Mouse (Mus musculus) hindbrain, embryonic 15.5 days (tissue): Measurements from ENCODE around the gene Trcg1. TPM values are rescaled to one million over a fixed set of nuclear protein-coding genes. Genes with fewer than 3 reads are reported as not detected.
A peak's percentile ranks its signal among the peaks of the same experiment; 100 is the strongest.

ENCODE experiments used
- ATAC-seq: fragments of 200-750 bp; cut with Nextera tagmentation; 2 replicates; pipeline ENCODE4 v1.8.0; 2017; ENCODE audit warnings: low read depth, moderate number of reproducible peaks, moderate TSS enrichment; ENCODE audit not compliant: low FRiP score
- H3K27ac ChIP-seq: fragments of 300-500 bp; sonication (generic); replicated peaks from 2 replicates; pipeline ENCODE4 v1.5.1; 2015; ENCODE audit warnings: mild to moderate bottlenecking, inconsistent platforms
- H3K27me3 ChIP-seq: fragments of 300-500 bp; sonication (generic); 2 replicates; pipeline ENCODE4 v1.6.1; 2015; ENCODE audit warnings: control low read depth, inconsistent platforms
- H3K36me3 ChIP-seq: fragments of 300-500 bp; sonication (generic); 2 replicates; pipeline ENCODE4 v1.6.1; 2015; ENCODE audit warnings: control low read depth, inconsistent platforms
- H3K4me1 ChIP-seq: fragments of 300-500 bp; sonication (generic); replicated peaks from 2 replicates; pipeline ENCODE4 v1.6.1; 2015; ENCODE audit warnings: control low read depth, inconsistent platforms
- H3K4me2 ChIP-seq: fragments of 300-500 bp; sonication (generic); 2 replicates; pipeline ENCODE4 v1.6.1; 2015; ENCODE audit warnings: moderate library complexity, mild to moderate bottlenecking, inconsistent platforms
- H3K4me3 ChIP-seq: fragments of 300-500 bp; sonication (generic); 2 replicates; pipeline ENCODE4 v1.5.1; 2015; ENCODE audit warnings: mild to moderate bottlenecking, inconsistent platforms
- H3K9ac ChIP-seq: fragments of 300-500 bp; sonication (generic); 2 replicates; pipeline ENCODE4 v1.6.1; 2015; ENCODE audit warnings: inconsistent platforms
- H3K9me3 ChIP-seq: fragments of 300-500 bp; sonication (generic); 2 replicates; pipeline ENCODE4 v1.6.1; 2016; ENCODE audit warnings: control low read depth, inconsistent platforms
- WGBS: fragments of 180-500 bp; shearing (Covaris S2); methylation state at CpG from one replicate; pipeline ENCODE4 v1.1.7; 2015; 5-methylcytosine and 5-hydroxymethylcytosine counted together
- polyA plus RNA-seq: library from polyadenylated mRNA; unstranded; fragments of >200 nt; fragmentation: Nextera tagmentation; extraction: Ambion mirVana; gene quantifications from 2 replicates; pipeline ENCODE4 v1.2.1, GENCODE M21; 2015

Trcg1 gene
- polyA plus RNA-seq, 1 experiment from 2014 or later = not detected

- WGBS = 94% methylated on average over 11 of the region's 11 CpGs
- Histone ChIP-seq H3K9ac (no peak overlapping the region), H3K9me3 (no peaks in the 10 kb centered on the region), H3K27me3 (peaks cover 7% of the 10 kb centered on the region; the same call in 1 of the 2 replicates), H3K4me1 (peaks cover 12% of the 10 kb centered on the region), H3K36me3 (no peaks in the 10 kb centered on the region), H3K4me3 (no peak overlapping the region), H3K4me2 (no peak overlapping the region), H3K27ac (no peak overlapping the region)
- ATAC-seq = no peak
Measured at GRCm38 (mm10) chr9:57256861-57257260, 20.5 kb downstream of the Trcg1 start.

GRCm38 (mm10) chr9:57257627-57258026 is 21.3 kb downstream of the Trcg1 start:
- no peak overlapping the region for H3K9ac ChIP-seq
- H3K4me1 ChIP-seq = peaks cover 17% of the 10 kb centered on the region
- no peaks in the 10 kb centered on the region for H3K9me3 ChIP-seq
- H3K36me3 ChIP-seq = no peaks in the 10 kb centered on the region
- H3K27ac ChIP-seq = no peak overlapping the region
- no peak for ATAC-seq
- H3K4me2 ChIP-seq = no peak overlapping the region
- peaks cover 7% of the 10 kb centered on the region; the same call in 1 of the 2 replicates for H3K27me3 ChIP-seq
- no peak overlapping the region for H3K4me3 ChIP-seq
- 86% methylated on average over 9 of the region's 9 CpGs for WGBS

- no peak overlapping the region for H3K27ac ChIP-seq
- H3K27me3 ChIP-seq = peaks cover 10% of the 10 kb centered on the region; the same call in 1 of the 2 replicates
- 2% methylated on average over 3 of the region's 3 CpGs for WGBS
- no peak overlapping the region for H3K4me2 ChIP-seq
- H3K9ac ChIP-seq = no peak overlapping the region
- ATAC-seq = peak; percentile 12; the same call in 1 of the 2 replicates
- no peaks in the 10 kb centered on the region for H3K36me3 ChIP-seq
- H3K4me3 ChIP-seq = no peak overlapping the region
- H3K9me3 ChIP-seq = no peaks in the 10 kb centered on the region
- peaks cover 20% of the 10 kb centered on the region for H3K4me1 ChIP-seq
Measured at GRCm38 (mm10) chr9:57259736-57260135, 23.4 kb downstream of the Trcg1 start.

GRCm38 (mm10) chr9:57260940-57261339 is 24.6 kb downstream of the Trcg1 start:
- H3K4me2 ChIP-seq = peak overlapping the region; percentile 85
- 35% methylated on average over 12 of the region's 12 CpGs for WGBS
- H3K27me3 ChIP-seq = peaks cover 10% of the 10 kb centered on the region; the same call in 1 of the 2 replicates
- no peak for ATAC-seq
- H3K36me3 ChIP-seq = no peaks in the 10 kb centered on the region
- H3K4me1 ChIP-seq = peaks cover 20% of the 10 kb centered on the region
- no peak overlapping the region for H3K27ac ChIP-seq
- no peak overlapping the region; the same call in 1 of the 2 replicates for H3K9ac ChIP-seq
- peak overlapping the region; percentile 57 for H3K4me3 ChIP-seq
- H3K9me3 ChIP-seq = no peaks in the 10 kb centered on the region

GRCm38 (mm10) chr9:57261516-57261912 is 25.2 kb downstream of the Trcg1 start:
- Histone ChIP-seq H3K27me3 (peaks cover 13% of the 10 kb centered on the region; the same call in 1 of the 2 replicates), H3K4me1 (peaks cover 20% of the 10 kb centered on the region), H3K9me3 (no peaks in the 10 kb centered on the region), H3K36me3 (no peaks in the 10 kb centered on the region), H3K4me3 (peak overlapping the region; percentile 57), H3K4me2 (peak overlapping the region; percentile 85), H3K27ac (no peak overlapping the region), H3K9ac (peak overlapping the region; percentile 63)
- ATAC-seq = no peak
- whole genome bisulfite sequencing = under 1% methylated on average over 26 of the region's 26 CpGs

- WGBS = under 1% methylated on average over 72 of the region's 87 CpGs
- H3K9ac ChIP-seq = peak within 1 kb of the TSS; percentile 63
- H3K27me3 ChIP-seq = peaks cover 13% of the 10 kb centered on the region; the same call in 1 of the 2 replicates
- ATAC-seq = peak; percentile 65
- H3K4me3 ChIP-seq = peak within 1 kb of the TSS; percentile 57
- H3K27ac ChIP-seq = peak within 1 kb of the TSS; percentile 49; the same call in 1 of the 2 replicates
- H3K36me3 ChIP-seq = no peaks in the 10 kb centered on the region
- H3K4me2 ChIP-seq = peak within 1 kb of the TSS; percentile 85
- peaks cover 22% of the 10 kb centered on the region for H3K4me1 ChIP-seq
- H3K9me3 ChIP-seq = no peaks in the 10 kb centered on the region
Measured at GRCm38 (mm10) chr9:57261913-57262794, 25.8 kb downstream of the Trcg1 start, which contains the start of gene 1700017B05Rik. Gene 1700017B05Rik (minus strand): TSS chr9:57262612.

- Histone ChIP-seq H3K4me2 (peak overlapping the region; percentile 85), H3K4me1 (peaks cover 27% of the 10 kb centered on the region), H3K36me3 (no peaks in the 10 kb centered on the region), H3K9ac (peak overlapping the region; percentile 63), H3K27ac (no peak overlapping the region), H3K9me3 (no peaks in the 10 kb centered on the region), H3K27me3 (peaks cover 13% of the 10 kb centered on the region; the same call in 1 of the 2 replicates), H3K4me3 (peak overlapping the region; percentile 57)
- WGBS = 54% methylated on average over 13 of the region's 13 CpGs
- ATAC-seq = no peak
Measured at GRCm38 (mm10) chr9:57262795-57263684, 26.7 kb downstream of the Trcg1 start.

GRCm38 (mm10) chr9:57265125-57265524 is 28.8 kb downstream of the Trcg1 start:
- Histone ChIP-seq H3K36me3 (no peaks in the 10 kb centered on the region), H3K9me3 (no peaks in the 10 kb centered on the region), H3K4me3 (no peak overlapping the region), H3K4me1 (peaks cover 27% of the 10 kb centered on the region), H3K9ac (no peak overlapping the region), H3K27me3 (peaks cover 13% of the 10 kb centered on the region; the same call in 1 of the 2 replicates), H3K4me2 (no peak overlapping the region), H3K27ac (no peak overlapping the region)
- WGBS = 48% methylated on average over 5 of the region's 5 CpGs
- no peak for ATAC-seq

- H3K9me3 ChIP-seq = no peaks in the 10 kb centered on the region
- no peaks in the 10 kb centered on the region for H3K36me3 ChIP-seq
- 16% methylated on average over 5 of the region's 5 CpGs for WGBS
- H3K27ac ChIP-seq = no peak overlapping the region
- H3K27me3 ChIP-seq = peaks cover 6% of the 10 kb centered on the region; the same call in 1 of the 2 replicates
- no peak overlapping the region for H3K9ac ChIP-seq
- H3K4me2 ChIP-seq = no peak overlapping the region
- no peak overlapping the region for H3K4me3 ChIP-seq
- H3K4me1 ChIP-seq = peaks cover 12% of the 10 kb centered on the region
- ATAC-seq = no peak
Measured at GRCm38 (mm10) chr9:57267421-57267820, 31.1 kb downstream of the Trcg1 start.

GRCm38 (mm10) chr9:57268078-57268477 is 31.7 kb downstream of the Trcg1 start:
- no peak overlapping the region for H3K27ac ChIP-seq
- no peaks in the 10 kb centered on the region for H3K9me3 ChIP-seq
- no peaks in the 10 kb centered on the region for H3K36me3 ChIP-seq
- peaks cover 7% of the 10 kb centered on the region; the same call in 1 of the 2 replicates for H3K4me1 ChIP-seq
- H3K4me2 ChIP-seq = no peak overlapping the region
- peaks cover 6% of the 10 kb centered on the region; the same call in 1 of the 2 replicates for H3K27me3 ChIP-seq
- H3K4me3 ChIP-seq = no peak overlapping the region
- H3K9ac ChIP-seq = no peak overlapping the region
- 35% methylated on average over 10 of the region's 10 CpGs for WGBS
- no peak for ATAC-seq

- H3K4me1 ChIP-seq = peaks cover 7% of the 10 kb centered on the region; the same call in 1 of the 2 replicates
- no peak overlapping the region for H3K4me2 ChIP-seq
- peaks cover 6% of the 10 kb centered on the region; the same call in 1 of the 2 replicates for H3K27me3 ChIP-seq
- WGBS = 11% methylated on average over 3 of the region's 3 CpGs
- H3K4me3 ChIP-seq = no peak overlapping the region
- H3K9me3 ChIP-seq = no peaks in the 10 kb centered on the region
- H3K9ac ChIP-seq = no peak overlapping the region
- no peak overlapping the region for H3K27ac ChIP-seq
- ATAC-seq = no peak
- H3K36me3 ChIP-seq = no peaks in the 10 kb centered on the region
Measured at GRCm38 (mm10) chr9:57268575-57268974, 32.2 kb downstream of the Trcg1 start.
